Mouse (Mus musculus): ENCODE measurements around the gene Rab10. TPM values are rescaled to one million over a fixed set of nuclear protein-coding genes. Genes with fewer than 3 reads are reported as not detected.

Gene Rab10
- polyA plus RNA-seq, 1 experiment, result 50.2 TPM

GRCm38 (mm10) chr12:3350136-3350535 is 40.4 kb upstream of the Rab10 start:
- H3ac ChIP-seq (ENCODE audit: control insufficient read depth, insufficient read length, low read depth), result peak overlapping the region; percentile 24

GRCm38 (mm10) chr12:3349387-3349786 is 39.6 kb upstream of the Rab10 start:
- Histone ChIP-seq H3ac (ENCODE audit: control insufficient read depth, insufficient read length, low read depth) (peak overlapping the region; percentile 18), H3K27me3 (ENCODE audit: control insufficient read depth, insufficient read depth, insufficient read length) (no peaks in the 10 kb centered on the region), H3K79me3 (ENCODE audit: low read depth) (peaks cover 2% of the 10 kb centered on the region), H3K36me3 (ENCODE audit: control insufficient read depth, insufficient read depth) (no peaks in the 10 kb centered on the region), H3K79me2 (ENCODE audit: control insufficient read depth, insufficient read depth) (peaks cover 12% of the 10 kb centered on the region), H3K4me3 (ENCODE audit: insufficient read depth, poor library complexity, severe bottlenecking) (no peak overlapping the region)
- no peak for TF ChIP-seq FOSL1 (IDR thresholded peaks at IDR 0.05; ENCODE audit: insufficient read depth, low read length, poor library complexity, severe bottlenecking)
- peak; percentile 78 for TF ChIP-seq MAX (IDR thresholded peaks at IDR 0.05)
- no peak for TF ChIP-seq CTCF (IDR thresholded peaks at IDR 0.05; ENCODE audit: control insufficient read depth, insufficient read depth, insufficient read length)
- TF ChIP-seq CEBPB (IDR thresholded peaks at IDR 0.05; ENCODE audit: low read depth), result peak; percentile 77
- no peak for TF ChIP-seq USF1 (IDR thresholded peaks at IDR 0.05; ENCODE audit: low read depth)
- no peak for TF ChIP-seq MYOG (IDR thresholded peaks at IDR 0.05; ENCODE audit: control insufficient read depth, extremely low read depth, insufficient read length)
- TF ChIP-seq MYOD1 (IDR thresholded peaks at IDR 0.05; ENCODE audit: control insufficient read depth, insufficient read length, low read depth), result no peak

More at GRCm38 (mm10) chr12:3350136-3350535, 40.4 kb upstream of the Rab10 start:
- peaks cover 2% of the 10 kb centered on the region for H3K79me3 ChIP-seq (ENCODE audit: low read depth)
- no peaks in the 10 kb centered on the region for H3K27me3 ChIP-seq (ENCODE audit: control insufficient read depth, insufficient read depth, insufficient read length)
- H3K4me3 ChIP-seq (ENCODE audit: insufficient read depth, poor library complexity, severe bottlenecking), result no peak overlapping the region
- TF ChIP-seq USF1 (IDR thresholded peaks at IDR 0.05; ENCODE audit: low read depth) (no peak), MAX (IDR thresholded peaks at IDR 0.05) (peak; percentile 48), MYOG (IDR thresholded peaks at IDR 0.05; ENCODE audit: control insufficient read depth, extremely low read depth, insufficient read length) (no peak), FOSL1 (IDR thresholded peaks at IDR 0.05; ENCODE audit: insufficient read depth, low read length, poor library complexity, severe bottlenecking) (no peak), CEBPB (IDR thresholded peaks at IDR 0.05; ENCODE audit: low read depth) (no peak), CTCF (IDR thresholded peaks at IDR 0.05; ENCODE audit: control insufficient read depth, insufficient read depth, insufficient read length) (no peak), MYOD1 (IDR thresholded peaks at IDR 0.05; ENCODE audit: control insufficient read depth, insufficient read length, low read depth) (peak; percentile 46)
- peaks cover 12% of the 10 kb centered on the region for H3K79me2 ChIP-seq (ENCODE audit: control insufficient read depth, insufficient read depth)
- H3K36me3 ChIP-seq (ENCODE audit: control insufficient read depth, insufficient read depth), result no peaks in the 10 kb centered on the region

DNA sequence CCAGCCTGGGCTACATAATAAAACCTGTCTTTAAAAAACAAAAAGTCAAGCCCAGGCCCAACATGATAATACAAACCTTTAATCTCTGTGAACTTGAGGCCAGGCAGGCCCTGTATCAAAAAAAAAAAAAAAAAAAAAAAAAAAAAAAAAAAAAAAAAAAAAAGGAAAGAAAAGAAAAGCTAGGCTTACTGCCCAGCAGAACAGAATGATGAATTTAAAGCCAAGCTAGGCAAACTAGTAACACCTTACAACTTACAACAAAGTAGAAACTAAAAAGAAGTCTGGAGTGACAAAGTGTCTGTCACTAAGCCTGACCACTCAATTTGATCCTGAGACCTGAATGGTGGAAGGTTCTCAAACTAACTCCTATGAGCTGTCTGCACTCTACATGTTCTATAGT is 37.9 kb upstream of the Rab10 start:
- TF ChIP-seq MYOD1 (IDR thresholded peaks at IDR 0.05; ENCODE audit: control insufficient read depth, insufficient read length, low read depth) (no peak), FOSL1 (IDR thresholded peaks at IDR 0.05; ENCODE audit: insufficient read depth, low read length, poor library complexity, severe bottlenecking) (no peak), USF1 (IDR thresholded peaks at IDR 0.05; ENCODE audit: low read depth) (no peak), MYOG (IDR thresholded peaks at IDR 0.05; ENCODE audit: control insufficient read depth, extremely low read depth, insufficient read length) (no peak), CTCF (IDR thresholded peaks at IDR 0.05; ENCODE audit: control insufficient read depth, insufficient read depth, insufficient read length) (no peak), CEBPB (IDR thresholded peaks at IDR 0.05; ENCODE audit: low read depth) (no peak), MAX (IDR thresholded peaks at IDR 0.05) (no peak)

DNA sequence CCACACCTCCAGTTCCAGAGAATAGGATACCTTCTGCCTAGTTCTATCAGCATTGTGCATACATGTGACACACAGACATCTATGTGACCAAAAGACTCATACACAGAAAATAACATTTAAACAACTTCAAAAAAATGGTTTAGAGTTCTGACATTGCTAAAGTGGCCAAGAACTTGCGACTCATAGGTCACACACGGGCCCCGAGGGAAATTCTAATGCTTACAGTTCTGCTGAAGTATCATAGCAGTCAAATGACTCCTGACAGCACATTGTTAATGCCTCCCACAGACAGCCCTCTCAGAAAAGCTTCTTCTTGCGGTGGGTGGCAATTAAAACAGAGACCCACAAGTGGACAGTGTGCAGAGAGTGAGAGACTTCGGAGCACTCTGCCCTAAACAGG is 35.3 kb upstream of the Rab10 start:
- no peaks in the 10 kb centered on the region for H3K27me3 ChIP-seq (ENCODE audit: control insufficient read depth, insufficient read depth, insufficient read length)
- no peak overlapping the region for H3K4me3 ChIP-seq (ENCODE audit: insufficient read depth, poor library complexity, severe bottlenecking)
- no peak for TF ChIP-seq MYOD1 (IDR thresholded peaks at IDR 0.05; ENCODE audit: control insufficient read depth, insufficient read length, low read depth)
- TF ChIP-seq FOSL1 (IDR thresholded peaks at IDR 0.05; ENCODE audit: insufficient read depth, low read length, poor library complexity, severe bottlenecking), result peak; percentile 56
- H3K79me3 ChIP-seq (ENCODE audit: low read depth), result no peaks in the 10 kb centered on the region
- H3K36me3 ChIP-seq (ENCODE audit: control insufficient read depth, insufficient read depth), result no peaks in the 10 kb centered on the region
- H3K79me2 ChIP-seq (ENCODE audit: control insufficient read depth, insufficient read depth), result no peaks in the 10 kb centered on the region
- H3ac ChIP-seq (ENCODE audit: control insufficient read depth, insufficient read length, low read depth), result no peak overlapping the region

More for the DNA sequence above, 37.9 kb upstream of the Rab10 start:
- Histone ChIP-seq H3ac (ENCODE audit: control insufficient read depth, insufficient read length, low read depth) (no peak overlapping the region), H3K79me3 (ENCODE audit: low read depth) (peaks cover 2% of the 10 kb centered on the region), H3K4me3 (ENCODE audit: insufficient read depth, poor library complexity, severe bottlenecking) (no peak overlapping the region), H3K79me2 (ENCODE audit: control insufficient read depth, insufficient read depth) (peaks cover 12% of the 10 kb centered on the region), H3K36me3 (ENCODE audit: control insufficient read depth, insufficient read depth) (no peaks in the 10 kb centered on the region), H3K27me3 (ENCODE audit: control insufficient read depth, insufficient read depth, insufficient read length) (no peaks in the 10 kb centered on the region)

DNA sequence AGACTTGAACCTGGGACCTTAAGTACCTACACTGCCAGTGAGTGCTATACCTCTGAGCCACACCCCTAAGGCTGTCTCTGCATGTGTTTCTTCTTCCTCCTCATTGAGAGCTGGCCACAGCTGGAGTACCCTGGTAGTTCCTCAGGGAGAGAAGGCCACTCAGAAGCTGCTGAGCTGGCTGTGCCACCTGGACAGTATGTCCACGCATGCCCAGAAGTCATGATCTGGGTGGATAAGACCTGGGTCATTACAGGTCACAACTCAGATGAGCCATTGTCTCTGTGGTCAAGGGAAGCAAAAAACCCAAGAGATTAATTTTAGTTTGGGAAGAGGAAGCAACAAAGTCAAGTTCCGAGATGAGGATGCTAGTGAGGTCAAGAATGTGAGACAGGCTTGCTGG is 34.4 kb upstream of the Rab10 start:
- Histone ChIP-seq H3K27me3 (ENCODE audit: control insufficient read depth, insufficient read depth, insufficient read length) (no peaks in the 10 kb centered on the region), H3K79me2 (ENCODE audit: control insufficient read depth, insufficient read depth) (no peaks in the 10 kb centered on the region), H3K36me3 (ENCODE audit: control insufficient read depth, insufficient read depth) (no peaks in the 10 kb centered on the region), H3K4me3 (ENCODE audit: insufficient read depth, poor library complexity, severe bottlenecking) (no peak overlapping the region), H3K79me3 (ENCODE audit: low read depth) (no peaks in the 10 kb centered on the region), H3ac (ENCODE audit: control insufficient read depth, insufficient read length, low read depth) (no peak overlapping the region)
- TF ChIP-seq FOSL1 (IDR thresholded peaks at IDR 0.05; ENCODE audit: insufficient read depth, low read length, poor library complexity, severe bottlenecking), result no peak
- TF ChIP-seq MYOD1 (IDR thresholded peaks at IDR 0.05; ENCODE audit: control insufficient read depth, insufficient read length, low read depth), result no peak
- TF ChIP-seq MAX (IDR thresholded peaks at IDR 0.05), result no peak
- TF ChIP-seq CTCF (IDR thresholded peaks at IDR 0.05; ENCODE audit: control insufficient read depth, insufficient read depth, insufficient read length), result no peak
- no peak for TF ChIP-seq MYOG (IDR thresholded peaks at IDR 0.05; ENCODE audit: control insufficient read depth, extremely low read depth, insufficient read length)
- no peak for TF ChIP-seq USF1 (IDR thresholded peaks at IDR 0.05; ENCODE audit: low read depth)
- TF ChIP-seq CEBPB (IDR thresholded peaks at IDR 0.05; ENCODE audit: low read depth), result no peak

GRCm38 (mm10) chr12:3338931-3339330 is 29.2 kb upstream of the Rab10 start:
- Histone ChIP-seq H3K79me3 (ENCODE audit: low read depth) (no peaks in the 10 kb centered on the region), H3ac (ENCODE audit: control insufficient read depth, insufficient read length, low read depth) (no peak overlapping the region), H3K36me3 (ENCODE audit: control insufficient read depth, insufficient read depth) (no peaks in the 10 kb centered on the region), H3K79me2 (ENCODE audit: control insufficient read depth, insufficient read depth) (no peaks in the 10 kb centered on the region), H3K4me3 (ENCODE audit: insufficient read depth, poor library complexity, severe bottlenecking) (no peak overlapping the region), H3K27me3 (ENCODE audit: control insufficient read depth, insufficient read depth, insufficient read length) (no peaks in the 10 kb centered on the region)
- TF ChIP-seq MAX (IDR thresholded peaks at IDR 0.05), result no peak
- no peak for TF ChIP-seq FOSL1 (IDR thresholded peaks at IDR 0.05; ENCODE audit: insufficient read depth, low read length, poor library complexity, severe bottlenecking)
- no peak for TF ChIP-seq CEBPB (IDR thresholded peaks at IDR 0.05; ENCODE audit: low read depth)
- no peak for TF ChIP-seq MYOD1 (IDR thresholded peaks at IDR 0.05; ENCODE audit: control insufficient read depth, insufficient read length, low read depth)
- no peak for TF ChIP-seq CTCF (IDR thresholded peaks at IDR 0.05; ENCODE audit: control insufficient read depth, insufficient read depth, insufficient read length)
- TF ChIP-seq USF1 (IDR thresholded peaks at IDR 0.05; ENCODE audit: low read depth), result no peak
